Mouse (Mus musculus) thymus, adult 2 months (tissue): ENCODE results near the gene Eno2.

Experiments used
- CTCF ChIP-seq: fragments of 200-500 bp; IDR thresholded peaks from 2 replicates; pipeline ENCODE4 v1.5.1; 2012; ENCODE audit warnings: mild to moderate bottlenecking, control low read depth, low read length, moderate library complexity, borderline replicate concordance; ENCODE audit not compliant: control insufficient read depth, poor library complexity, insufficient read depth; ENCODE audit errors: extremely low read depth
- POLR2A ChIP-seq: fragments of 200-500 bp; IDR thresholded peaks from 2 replicates; pipeline ENCODE4 v1.6.1; 2012; ENCODE audit warnings: mild to moderate bottlenecking, low read length, control low read depth, moderate library complexity; ENCODE audit not compliant: control insufficient read depth, poor library complexity, insufficient read depth; ENCODE audit errors: extremely low read depth

- TF ChIP-seq POLR2A (no peak), CTCF (no peak)
Observed at GRCm38 (mm10) chr6:124767536-124767919, 1.9 kb downstream of the Eno2 start.
